10 mouse cellular contexts compared by ENCODE assay signal in the genomic region with DNA sequence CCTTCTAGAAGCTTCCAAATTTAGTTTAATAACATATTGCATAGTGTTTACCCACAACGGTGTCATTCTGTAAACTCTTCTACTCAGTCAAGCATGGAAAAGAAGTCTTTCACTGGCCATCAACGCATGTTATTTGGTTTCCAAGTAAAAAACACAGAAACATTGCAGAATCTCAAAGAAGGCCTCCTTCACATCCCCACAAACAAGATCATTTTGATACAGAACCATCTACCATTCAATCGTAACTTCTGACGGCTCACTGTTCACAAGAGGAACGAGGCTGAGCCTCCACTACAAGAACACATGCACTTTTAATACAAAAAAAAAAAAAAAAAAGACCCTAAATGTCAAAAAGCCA. TPM values are rescaled to one million over a fixed set of nuclear protein-coding genes. Genes with fewer than 3 reads are reported as not detected.
A peak's percentile ranks its signal among the peaks of the same experiment; 100 is the strongest.
DNase-seq lines count a peak whose midpoint lies in the region; ATAC-seq lines count a peak whose summit lies in the region.
"Had no signal": no experiment of that assay in that cellular context is flagged by ENCODE, and none has a peak within 500 bp of the region (broad histone marks: within the 10 kb centered on the region; RNA-seq: fewer than 3 reads in every experiment).

No protein-coding gene starts in this region.

- peak overlapping the region; percentile 64 for H3K4me2 ChIP-seq in kidney, embryonic 16.5 days (replicated peaks; ENCODE audit: low read depth, low read length)
- peak overlapping the region; percentile 57 for H3K4me2 ChIP-seq in hindbrain, embryonic 15.5 days
- H3K4me2 ChIP-seq in midbrain, embryonic 16.5 days (ENCODE audit: low read length): peak overlapping the region; percentile 81

- H3K36me3 ChIP-seq in kidney, embryonic 16.5 days (ENCODE audit: insufficient read depth, low read length): no peaks in the 10 kb centered on the region
- no peaks in the 10 kb centered on the region for H3K36me3 ChIP-seq in hindbrain, embryonic 15.5 days
- H3K36me3 ChIP-seq in midbrain, embryonic 16.5 days (ENCODE audit: control insufficient read depth, insufficient read depth, low read length): no peaks in the 10 kb centered on the region

- H3K4me1 ChIP-seq in kidney, embryonic 16.5 days (ENCODE audit: insufficient read depth, low read length): peaks cover 14% of the 10 kb centered on the region
- H3K4me1 ChIP-seq in hindbrain, embryonic 15.5 days (replicated peaks): peaks cover 31% of the 10 kb centered on the region
- peaks cover 24% of the 10 kb centered on the region for H3K4me1 ChIP-seq in midbrain, embryonic 16.5 days (ENCODE audit: control insufficient read depth, insufficient read depth, low read length)

- no peak for ATAC-seq in kidney, embryonic 16.5 days (ENCODE audit: low FRiP score, low TSS enrichment)
- ATAC-seq in hindbrain, embryonic 15.5 days (ENCODE audit: low FRiP score, low read depth): no peak
- ATAC-seq in midbrain, embryonic 16.5 days: no peak

- no peaks in the 10 kb centered on the region for H3K9me3 ChIP-seq in kidney, embryonic 16.5 days (ENCODE audit: low read length)
- H3K9me3 ChIP-seq in hindbrain, embryonic 15.5 days: no peaks in the 10 kb centered on the region
- no peaks in the 10 kb centered on the region for H3K9me3 ChIP-seq in midbrain, embryonic 16.5 days (replicated peaks; ENCODE audit: control insufficient read depth, low read length, poor library complexity, severe bottlenecking)

- peak overlapping the region; percentile 95 for H3K9ac ChIP-seq in kidney, embryonic 16.5 days (replicated peaks; ENCODE audit: low read length)
- H3K9ac ChIP-seq in hindbrain, embryonic 15.5 days: peak overlapping the region; percentile 95
- peak overlapping the region; percentile 95; the same call in 1 of the 2 replicates for H3K9ac ChIP-seq in midbrain, embryonic 16.5 days (ENCODE audit: low read depth, low read length)

- WGBS in kidney, embryonic 16.5 days: 19% methylated on average over 5 of the region's 5 CpGs
- 19% methylated on average over 5 of the region's 5 CpGs for WGBS in hindbrain, embryonic 15.5 days
- 13% methylated on average over 5 of the region's 5 CpGs for WGBS in midbrain, embryonic 16.5 days

- H3K27me3 ChIP-seq in kidney, embryonic 16.5 days (ENCODE audit: insufficient read depth, low read length): no peaks in the 10 kb centered on the region
- no peaks in the 10 kb centered on the region for H3K27me3 ChIP-seq in hindbrain, embryonic 15.5 days
- no peaks in the 10 kb centered on the region for H3K27me3 ChIP-seq in midbrain, embryonic 16.5 days (ENCODE audit: control insufficient read depth, insufficient read depth, low read depth, low read length)

- no peak overlapping the region for H3K27ac ChIP-seq in kidney, embryonic 16.5 days (ENCODE audit: low read length)
- no peak overlapping the region for H3K27ac ChIP-seq in hindbrain, embryonic 15.5 days (replicated peaks)
- no peak overlapping the region for H3K27ac ChIP-seq in midbrain, embryonic 16.5 days (ENCODE audit: low read length)

- no peak for DNase-seq in kidney, adult 9 months
- peak; percentile 48 for DNase-seq in c-Kit-negative CD71-positive TER-119-positive erythroid progenitor cells, embryonic 14.5 days (ENCODE audit: low read depth, low spot score)
- no peak for DNase-seq in left cerebral cortex, adult 9 months (ENCODE audit: low spot score in 2 of 2)
- DNase-seq in frontal cortex, postnatal 25 days (ENCODE audit: low spot score in 2 of 2): no peak
- DNase-seq in ovary, postnatal 36 days (ENCODE audit: low spot score): no peak
- DNase-seq: thymus, postnatal 14 days had no signal

- H3K4me3 ChIP-seq in kidney, embryonic 16.5 days (ENCODE audit: low read length): peak overlapping the region; percentile 98
- peak overlapping the region; percentile 100 for H3K4me3 ChIP-seq in hindbrain, embryonic 15.5 days
- peak overlapping the region; percentile 98 for H3K4me3 ChIP-seq in midbrain, embryonic 16.5 days (ENCODE audit: low read depth, low read length)

RNA-seq across cellular contexts. Expression of gene Mtmr3, which starts 1.2 kb away (rescaled TPM):
- 27.1 and 27.4 TPM in 2 replicates for polyA plus RNA-seq in kidney, embryonic 16.5 days (2015; fragmentation: Nextera tagmentation; extraction: Ambion mirVana)
- 34.3 and 34.4 TPM in 2 replicates for polyA plus RNA-seq in hindbrain, embryonic 15.5 days (2015; fragmentation: Nextera tagmentation; extraction: Ambion mirVana)
- polyA plus RNA-seq in midbrain, embryonic 16.5 days (2015; fragmentation: Nextera tagmentation; extraction: Ambion mirVana): 34.7 and 36.2 TPM in 2 replicates

RNA-seq across cellular contexts. Expression of gene Gm11032, which starts 26.4 kb away (rescaled TPM):
- polyA plus RNA-seq in kidney, embryonic 16.5 days (2015; fragmentation: Nextera tagmentation; extraction: Ambion mirVana): not detected in 2 replicates
- not detected in 2 replicates for polyA plus RNA-seq in hindbrain, embryonic 15.5 days (2015; fragmentation: Nextera tagmentation; extraction: Ambion mirVana)
- not detected in 2 replicates for polyA plus RNA-seq in midbrain, embryonic 16.5 days (2015; fragmentation: Nextera tagmentation; extraction: Ambion mirVana)
- polyA plus RNA-seq: large intestine, adult 2 months had no signal

RNA-seq across cellular contexts. Expression of gene Ascc2, which starts 44.1 kb away (rescaled TPM):
- 33.4 and 36.0 TPM in 2 replicates for polyA plus RNA-seq in kidney, embryonic 16.5 days (2015; fragmentation: Nextera tagmentation; extraction: Ambion mirVana)
- polyA plus RNA-seq in hindbrain, embryonic 15.5 days (2015; fragmentation: Nextera tagmentation; extraction: Ambion mirVana): 21.1 and 21.4 TPM in 2 replicates
- 20.5 and 22.1 TPM in 2 replicates for polyA plus RNA-seq in midbrain, embryonic 16.5 days (2015; fragmentation: Nextera tagmentation; extraction: Ambion mirVana)
